Mouse (Mus musculus) ES-E14 (cell line): ENCODE results near the gene Zmiz1.

Experiments used
- CHD2 ChIP-seq: IDR thresholded peaks from 2 replicates; pipeline ENCODE4 v1.6.1; 2014; ENCODE audit warnings: mild to moderate bottlenecking, low read depth, low read length, inconsistent platforms
- HCFC1 ChIP-seq: IDR thresholded peaks from 2 replicates; pipeline ENCODE4 v1.6.1; 2012; ENCODE audit warnings: low read length, inconsistent platforms, borderline replicate concordance; ENCODE audit not compliant: insufficient read depth
- MAFK ChIP-seq: IDR thresholded peaks from 2 replicates; pipeline ENCODE4 v1.6.1; 2014; ENCODE audit warnings: mild to moderate bottlenecking, low read depth, low read length, inconsistent platforms; ENCODE audit not compliant: insufficient read depth

DNA sequence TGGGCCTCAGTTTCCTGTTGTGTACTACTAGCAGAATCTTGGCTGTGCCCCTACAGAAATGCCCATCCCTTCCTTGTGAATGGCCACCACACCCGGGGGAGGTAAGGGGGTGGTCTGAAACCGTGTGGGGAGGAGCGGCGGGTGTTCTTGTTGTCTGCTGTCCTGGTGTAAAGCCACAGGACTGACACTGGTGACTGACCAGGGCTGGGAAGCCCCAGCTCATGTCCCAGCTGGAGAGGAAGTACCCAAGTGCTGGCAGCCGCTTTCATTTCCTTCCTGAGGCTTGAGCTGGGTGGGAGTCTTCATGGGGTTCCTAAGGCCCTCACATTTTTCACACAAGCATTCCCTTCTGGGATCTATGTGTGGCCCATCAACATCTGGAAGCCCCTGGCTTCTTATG, 155.7 kb downstream of the Zmiz1 start:
- no peak for TF ChIP-seq HCFC1
- no peak for TF ChIP-seq MAFK
- TF ChIP-seq CHD2: no peak
